Mouse (Mus musculus) adrenal gland, adult (tissue): ENCODE results near the gene Wnt5a.

Source experiments
- DNase-seq, 2 experiments: peaks; one replicate each; pipeline ENCODE4 v3.0.0; 2022 to 2023; ENCODE audit warnings: low spot score in 1 of 2; ENCODE audit not compliant: inconsistent age in 2 of 2

Gene Wnt5a

DNA sequence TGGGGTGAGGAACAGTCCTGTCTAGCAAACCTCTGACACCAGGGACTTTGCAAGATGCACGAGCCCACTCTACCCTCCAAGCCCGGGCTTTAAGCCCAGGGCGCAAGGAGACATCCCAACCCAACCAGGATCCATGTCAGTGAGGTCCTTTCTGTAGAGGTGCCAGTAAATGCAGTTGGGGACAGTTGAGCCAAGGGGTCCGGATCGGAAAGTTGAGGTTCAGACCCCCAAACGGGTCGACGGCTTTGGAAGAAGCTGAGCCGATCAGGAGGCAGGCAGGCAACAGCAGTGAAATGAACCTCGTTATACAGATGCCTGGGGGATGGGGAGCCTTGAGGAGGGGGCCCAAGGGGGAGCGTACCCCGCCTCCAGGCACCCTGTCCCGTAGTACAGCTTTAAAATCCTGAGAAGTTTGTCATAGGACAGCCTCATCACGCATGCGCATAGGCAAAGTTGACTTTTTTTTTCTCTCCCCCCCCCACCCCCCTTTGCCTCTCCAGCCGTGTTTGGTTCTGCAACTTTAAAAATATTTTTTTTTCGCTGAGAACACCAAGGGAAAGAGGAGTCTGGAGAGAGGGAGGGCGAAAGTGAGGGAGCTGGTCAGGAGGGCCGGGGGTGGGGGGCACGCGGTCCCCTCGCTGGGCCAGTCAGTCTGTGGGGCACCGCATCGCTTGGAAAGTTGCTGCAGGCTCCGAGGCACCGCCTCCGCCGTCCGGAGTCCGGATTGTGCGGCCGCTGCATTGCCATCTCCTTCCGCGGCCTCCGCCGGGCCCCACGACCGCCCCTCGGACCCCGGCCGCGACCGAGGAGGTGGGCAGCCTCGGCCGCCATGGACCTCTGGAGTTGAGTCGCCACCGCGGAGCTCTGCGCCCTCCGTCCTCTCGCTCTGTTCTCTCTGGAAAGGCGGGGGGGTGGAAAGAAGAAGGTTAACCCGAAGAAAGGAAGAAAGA is at the start of gene Wnt5a:
Gene Wnt5a (plus strand): TSS at position 650 of the 950 bp plus-strand sequence.
- peak; percentile 63 to 88 for DNase-seq

DNA sequence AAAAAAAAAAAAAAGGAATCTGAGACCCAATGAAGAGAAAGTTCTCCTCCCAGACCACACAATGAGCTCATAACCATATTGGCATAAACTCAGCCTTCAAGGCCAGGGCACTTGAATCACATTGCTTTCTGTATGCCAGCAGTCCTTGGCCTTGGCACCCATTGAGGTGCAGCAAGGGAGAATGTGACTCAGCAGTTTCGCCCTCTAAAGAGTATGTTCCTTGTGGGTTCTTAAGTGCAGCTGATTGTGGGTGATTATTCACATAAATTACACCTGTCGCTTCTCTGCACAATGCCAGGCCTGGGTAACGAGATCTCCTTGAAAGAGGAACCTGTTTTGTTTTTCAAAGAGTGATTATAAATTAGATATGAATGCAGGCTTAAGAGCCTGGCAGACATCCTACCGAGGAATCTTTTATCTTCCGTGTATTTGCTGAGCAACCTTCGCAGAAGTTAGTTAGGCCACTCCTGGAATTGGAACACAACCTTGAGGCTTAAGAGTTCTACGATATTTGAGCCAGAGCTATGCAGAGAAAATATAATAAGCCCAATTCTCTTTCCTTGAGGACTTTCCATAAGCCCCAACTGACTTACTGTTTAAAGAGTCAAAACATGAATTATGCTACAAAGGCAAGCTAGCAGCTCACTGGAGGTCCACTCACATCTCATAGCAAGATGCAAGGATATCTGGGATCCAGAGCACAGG is 48.0 kb upstream of the Wnt5a start:
- DNase-seq, result peak; percentile 88 to 93

DNA sequence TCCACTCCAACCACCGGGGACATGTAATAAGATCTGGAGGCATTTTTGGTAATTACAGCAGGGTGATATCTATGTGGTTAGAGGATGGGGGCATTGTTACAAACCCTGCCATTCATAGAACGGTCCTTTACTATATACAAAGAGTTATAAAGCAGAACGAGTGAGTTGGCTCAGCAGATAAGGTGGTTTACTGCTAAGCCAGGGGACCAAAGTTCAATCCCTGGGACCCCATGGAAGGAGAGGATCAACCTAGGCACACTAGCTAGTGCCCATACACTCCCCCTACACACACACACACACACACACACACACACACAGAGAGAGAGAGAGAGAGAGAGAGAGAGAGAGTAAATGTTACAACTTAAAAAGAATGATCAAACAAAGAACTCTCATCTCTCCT is 47.1 kb upstream of the Wnt5a start:
- no peak for DNase-seq

DNA sequence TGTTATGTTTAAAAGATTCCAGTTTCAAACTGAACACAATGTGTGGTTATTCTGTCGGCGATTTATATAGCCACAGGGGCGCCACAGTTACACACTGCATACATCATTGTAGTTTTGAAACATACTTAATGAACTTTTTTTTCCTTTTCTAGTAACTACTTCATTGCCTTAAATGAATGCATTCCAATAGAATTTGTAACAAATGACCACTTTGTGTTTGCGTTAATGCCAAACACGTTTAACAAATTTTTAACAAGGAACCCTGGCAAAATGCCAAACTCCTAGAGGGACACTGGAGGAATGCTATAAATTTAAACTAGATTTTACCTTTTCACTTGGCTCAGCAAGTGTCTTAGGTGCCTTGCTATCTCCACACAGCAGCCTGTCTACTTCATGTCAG is 36.6 kb upstream of the Wnt5a start:
- DNase-seq, result no peak

DNA sequence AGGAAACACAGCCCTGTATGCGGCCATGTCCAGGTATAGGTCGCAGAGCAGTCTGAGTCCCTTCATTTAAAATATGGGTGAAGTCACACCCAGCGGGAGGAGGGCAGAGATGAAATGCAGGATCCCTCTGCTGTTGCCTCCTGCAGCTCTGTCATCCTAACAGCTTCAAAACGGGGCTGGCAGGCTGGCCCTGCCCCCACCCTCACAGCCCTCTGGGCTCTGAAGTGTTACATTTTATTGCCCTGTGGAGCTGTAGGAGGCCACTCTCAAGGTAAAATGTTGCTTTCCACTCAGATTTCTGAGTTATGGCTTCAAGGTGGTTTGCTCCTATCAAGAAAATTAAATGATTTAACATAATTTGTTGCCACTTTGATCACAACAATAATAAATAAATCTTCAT is 34.9 kb upstream of the Wnt5a start:
- peak in 1 of 2 experiments; percentile 45 for DNase-seq

DNA sequence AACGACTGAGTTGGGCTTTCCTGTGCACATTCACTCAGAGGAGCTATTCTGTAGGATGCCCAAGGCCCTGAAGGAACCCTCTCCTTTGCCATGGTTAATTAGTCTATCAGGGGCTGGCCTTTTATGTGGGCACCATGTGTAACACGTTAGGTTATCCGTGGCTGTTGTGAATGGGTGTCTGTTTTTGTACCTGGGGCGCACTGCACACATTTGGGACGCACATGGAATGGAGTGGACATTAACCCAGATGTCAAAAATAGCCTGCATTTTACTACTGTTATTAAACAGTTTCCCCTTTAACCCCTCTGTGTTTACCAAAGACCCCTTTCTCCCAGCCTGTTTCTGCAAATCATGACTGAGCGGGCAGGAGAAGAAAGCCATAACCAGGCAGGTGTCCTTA is 34.3 kb upstream of the Wnt5a start:
- DNase-seq, result no peak

DNA sequence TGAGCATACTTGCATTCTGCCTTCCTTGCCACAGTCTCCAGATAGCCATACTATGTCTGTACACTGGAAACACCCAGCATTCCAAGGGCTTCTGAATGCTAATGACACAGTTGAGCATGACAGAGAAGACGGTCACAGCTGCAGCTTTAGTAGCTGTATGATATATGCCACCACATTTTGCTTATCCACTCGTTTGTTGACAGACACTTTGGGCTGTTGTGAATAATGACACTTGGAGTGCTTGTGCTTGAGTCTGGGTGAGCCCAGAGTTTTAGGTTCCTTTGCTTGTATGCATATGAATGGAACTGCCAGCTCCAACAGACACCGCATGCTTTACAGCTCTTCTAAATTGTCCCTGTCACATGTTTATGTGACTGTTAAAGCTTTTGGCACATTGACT is 29.5 kb upstream of the Wnt5a start:
- DNase-seq, result no peak

DNA sequence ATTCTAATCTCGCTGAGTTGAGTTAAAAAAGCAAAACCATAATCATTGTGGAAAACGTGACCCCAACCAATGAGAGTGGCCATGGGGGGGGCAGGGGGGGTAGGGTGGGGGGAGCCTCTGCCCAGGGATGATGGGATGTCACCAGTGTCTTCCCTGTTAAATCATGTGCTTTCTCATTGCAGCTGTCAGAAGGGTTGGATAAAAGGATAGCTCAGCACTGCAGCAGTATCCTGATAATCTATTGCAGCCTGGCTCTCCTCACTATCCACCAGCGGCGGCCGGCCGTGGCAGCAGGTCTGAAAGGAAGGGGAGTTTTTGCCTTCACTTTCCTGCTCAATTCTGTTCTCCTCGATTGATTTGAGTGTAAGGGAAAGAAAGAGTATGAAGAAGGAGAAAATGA is 29.1 kb upstream of the Wnt5a start:
- no peak for DNase-seq

DNA sequence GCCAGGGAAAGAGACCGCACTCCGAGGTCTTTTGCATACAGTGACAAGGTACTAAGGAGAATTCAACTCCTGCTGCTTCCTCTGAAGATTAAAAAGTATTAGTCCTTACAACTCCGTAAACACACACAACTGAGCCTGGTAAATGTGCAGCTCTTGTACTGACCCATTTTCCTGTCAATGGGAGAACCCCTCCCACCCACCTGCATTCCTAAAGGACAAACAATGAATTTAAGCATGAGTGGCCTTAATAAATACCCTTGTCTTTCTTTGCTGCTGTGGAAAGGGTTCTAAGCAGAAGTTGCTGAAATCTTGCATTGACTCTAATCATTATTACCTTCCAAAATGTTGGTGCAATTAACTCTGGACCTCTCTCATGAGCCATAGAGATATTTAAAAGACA is 27.8 kb upstream of the Wnt5a start:
- no peak for DNase-seq

DNA sequence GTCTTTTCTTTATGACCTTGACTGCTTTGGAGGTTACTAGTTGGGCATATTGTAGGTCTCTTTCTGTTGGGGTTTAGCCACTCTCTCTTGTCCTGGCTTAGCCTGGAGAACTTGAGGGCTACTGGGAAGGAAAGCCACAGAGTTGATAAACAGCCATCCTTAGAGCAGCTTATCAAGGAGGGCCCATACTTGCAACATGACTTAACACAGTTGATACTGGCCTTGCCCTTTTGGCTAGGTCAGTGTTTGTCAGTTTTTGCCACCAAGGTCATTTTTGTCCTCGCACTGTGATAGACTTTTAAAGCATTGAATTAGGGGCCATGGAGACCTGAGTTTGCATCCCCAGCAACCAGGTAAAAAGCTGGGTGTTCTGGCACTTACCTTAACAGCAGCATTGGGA is 23.7 kb upstream of the Wnt5a start:
- peak; percentile 40 to 82 for DNase-seq

DNA sequence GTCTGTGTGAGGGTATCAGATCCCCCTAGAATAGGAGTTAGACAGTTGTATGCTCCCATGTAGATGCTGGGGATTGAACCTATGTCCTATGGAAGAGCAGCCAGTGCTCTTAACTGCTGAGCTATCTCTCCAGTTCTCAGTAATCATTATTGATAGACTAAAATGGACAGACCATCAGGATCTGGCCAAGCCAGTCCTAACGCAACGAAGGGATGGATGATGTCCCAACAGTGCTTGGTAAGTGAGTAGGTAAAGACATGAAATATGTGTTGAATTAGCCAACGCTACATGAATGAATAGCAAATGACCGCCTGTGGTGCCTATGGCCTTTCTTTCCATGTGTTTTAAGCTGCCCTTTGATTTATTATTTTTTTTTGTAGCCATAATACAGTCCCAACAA is 10.7 kb upstream of the Wnt5a start:
- no peak for DNase-seq

DNA sequence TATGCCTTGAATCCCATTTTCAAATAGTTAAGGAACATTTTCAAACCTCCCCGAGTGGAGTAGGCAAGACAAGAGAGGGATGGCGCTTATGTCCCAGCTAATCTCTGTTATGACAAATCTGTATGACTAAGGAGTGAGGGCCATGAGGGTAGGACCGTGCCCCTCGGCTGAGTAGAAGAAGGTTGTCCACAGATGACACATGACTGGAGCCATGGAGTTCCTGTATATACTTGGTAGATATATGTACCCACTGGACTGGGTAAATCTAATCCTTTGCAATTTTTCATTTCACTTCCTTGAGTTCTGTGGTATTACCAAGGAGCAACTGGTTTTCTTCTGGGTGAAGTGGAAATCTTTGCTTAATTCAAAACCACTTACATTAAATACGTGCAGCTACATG is 10.3 kb upstream of the Wnt5a start:
- no peak for DNase-seq

DNA sequence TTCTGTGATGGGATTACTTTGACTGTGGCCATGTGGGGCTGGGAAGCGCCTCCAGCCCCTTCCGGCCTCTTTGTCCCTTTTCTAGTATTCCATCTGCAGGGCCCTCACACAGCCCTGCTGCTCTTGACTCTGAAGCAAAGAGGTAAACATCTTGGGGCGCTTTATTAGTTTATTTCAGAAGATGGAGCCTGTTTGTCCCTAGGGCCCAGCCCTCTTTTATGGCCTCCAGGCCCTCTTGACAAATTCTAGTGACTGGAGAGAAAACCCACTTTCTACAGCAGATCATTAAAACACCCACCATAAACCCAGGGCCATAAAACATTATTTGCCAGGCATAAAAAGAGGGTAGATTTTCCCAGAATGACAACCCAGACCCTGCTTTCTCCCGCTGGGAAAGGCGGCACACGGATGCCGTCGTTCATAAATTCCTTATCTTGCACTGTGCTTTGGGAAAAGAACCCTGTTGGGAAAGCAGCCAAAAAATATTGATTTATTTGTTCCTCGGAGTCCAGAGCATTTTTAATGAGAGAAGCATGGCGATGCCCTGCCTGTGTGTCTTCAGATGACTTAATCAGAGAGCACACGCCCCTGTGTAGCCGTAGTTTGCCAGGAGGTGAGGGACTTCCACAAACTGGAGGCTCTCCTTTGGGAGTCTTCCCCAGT is 3.2 kb upstream of the Wnt5a start:
- DNase-seq, result peak; percentile 49 to 85

DNA sequence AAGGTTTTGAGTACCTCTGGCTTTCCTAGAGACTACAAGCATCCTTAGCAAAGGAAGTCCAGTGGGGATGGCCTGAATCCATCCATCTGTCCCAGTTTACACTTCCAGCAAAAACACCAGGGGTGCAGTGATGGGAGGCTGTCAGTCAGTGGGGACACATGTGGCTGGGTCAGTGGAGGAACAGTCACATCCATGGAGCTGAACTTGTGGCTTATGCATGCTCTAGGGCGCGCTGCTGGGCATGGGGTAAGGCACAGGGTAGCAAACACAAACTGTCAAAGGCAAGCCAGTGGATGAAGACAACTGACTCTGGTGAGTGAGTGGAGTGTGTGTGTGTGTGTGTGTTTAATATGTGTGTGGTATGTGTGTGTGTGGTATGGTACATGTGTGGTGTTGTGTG is 1.3 kb upstream of the Wnt5a start:
- no peak for DNase-seq

DNA sequence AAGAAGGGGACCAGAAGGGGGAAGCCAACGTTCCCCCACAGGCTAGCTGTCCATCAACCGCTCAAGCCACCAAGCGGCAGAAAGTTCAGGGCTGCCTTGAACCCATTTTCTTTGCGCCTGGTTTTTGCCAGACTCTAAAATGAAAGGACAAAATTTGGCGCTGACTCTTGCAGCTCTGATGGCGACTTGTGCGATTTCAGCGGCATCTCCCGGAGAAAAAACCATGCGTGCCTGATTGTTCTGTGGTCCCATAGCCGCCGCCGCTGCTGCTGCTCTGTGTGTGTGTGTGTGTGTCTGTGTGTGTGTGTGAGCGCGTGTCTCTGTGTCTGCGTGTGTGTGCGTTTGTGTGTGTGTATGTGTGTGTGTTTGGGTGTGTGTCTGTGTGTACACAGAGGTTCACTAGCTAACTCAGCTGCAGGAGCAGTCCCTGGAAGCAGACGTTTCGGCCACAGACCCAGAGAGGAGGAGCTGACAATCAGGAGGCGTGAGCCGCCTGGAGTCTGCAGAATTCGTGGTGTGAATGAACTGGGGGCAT is 568 bp downstream of the Wnt5a start:
- DNase-seq, result peak; percentile 73 to 89

DNA sequence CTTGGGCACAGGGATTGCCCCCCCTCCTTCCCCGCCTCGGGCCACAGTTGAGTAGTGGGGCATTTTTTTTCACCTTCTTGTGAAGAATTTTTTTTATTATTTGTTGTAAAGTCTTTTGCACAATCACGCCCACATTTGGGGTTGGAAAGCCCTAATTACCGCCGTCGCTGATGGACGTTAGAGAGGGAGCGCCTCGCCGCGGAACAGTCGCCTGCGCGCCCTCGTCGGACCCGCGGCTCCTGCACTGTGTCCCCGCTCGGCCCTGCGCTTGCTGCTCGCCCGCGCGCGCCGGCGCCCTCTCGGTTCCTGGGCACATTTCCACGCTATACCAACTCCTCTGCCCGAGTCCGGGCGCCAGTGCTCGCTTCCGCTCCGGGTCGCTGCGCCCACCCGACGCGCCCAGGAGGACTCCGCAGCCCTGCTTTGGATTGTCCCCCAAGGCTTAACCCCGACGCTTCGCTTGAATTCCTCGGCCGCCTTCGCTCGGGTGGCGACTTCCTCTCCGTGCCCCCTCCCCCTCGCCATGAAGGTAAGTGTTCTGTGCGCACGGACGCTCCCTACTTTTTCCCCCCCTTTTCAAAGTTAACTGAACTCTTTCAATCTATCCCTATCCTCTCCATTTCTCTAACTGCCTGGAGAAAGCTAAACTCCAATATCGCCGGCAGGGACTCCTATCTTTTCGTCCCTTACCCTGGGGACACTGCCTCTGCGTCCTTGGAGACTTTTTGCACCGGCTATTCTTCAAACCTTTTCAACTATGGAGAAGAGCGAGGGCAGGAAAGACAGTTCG is 1.2 kb downstream of the Wnt5a start:
- peak; percentile 72 to 89 for DNase-seq

DNA sequence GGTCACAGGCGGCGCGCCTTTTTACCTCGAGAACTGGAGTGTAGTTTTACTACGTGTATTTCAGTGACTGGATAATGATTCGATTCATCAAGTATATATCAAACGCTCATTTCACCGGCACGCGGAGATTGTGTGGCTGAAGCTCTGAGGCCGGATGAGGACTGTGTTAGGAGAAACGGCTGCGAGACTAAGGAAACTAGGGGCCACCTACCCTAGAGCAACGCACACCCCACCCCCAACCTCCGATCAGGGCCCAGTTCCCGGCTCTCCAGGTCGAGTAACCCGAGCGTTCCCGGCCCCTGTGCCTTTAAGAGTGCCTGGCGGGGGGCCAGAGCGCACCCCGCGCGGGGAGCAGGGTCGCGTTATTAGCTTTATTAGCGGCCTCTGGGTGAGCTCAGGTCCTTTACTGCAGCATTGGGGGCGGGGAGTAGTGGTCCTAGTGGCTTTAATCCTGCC is 1.9 kb downstream of the Wnt5a start:
- DNase-seq, result peak; percentile 78 to 92

DNA sequence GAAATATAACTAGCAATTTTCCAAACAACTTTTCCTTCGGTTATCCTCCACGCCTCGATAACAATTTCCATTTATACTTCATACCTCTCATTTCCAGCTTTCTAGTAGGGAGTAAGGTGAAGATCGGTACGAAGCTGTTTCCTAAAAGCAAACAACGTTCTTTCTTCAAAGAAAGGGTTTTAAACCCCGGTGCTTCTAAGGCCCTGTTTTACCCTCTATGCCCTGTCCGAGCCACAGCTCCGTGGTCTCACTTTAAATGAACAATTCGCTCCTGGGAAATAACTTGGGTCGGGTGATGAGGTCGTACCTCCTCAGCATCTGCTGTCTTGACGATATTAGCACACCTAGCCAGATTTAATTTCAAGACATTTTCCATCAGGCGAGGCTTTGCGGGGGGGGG is 2.5 kb downstream of the Wnt5a start:
- peak in 1 of 2 experiments; percentile 78 for DNase-seq

DNA sequence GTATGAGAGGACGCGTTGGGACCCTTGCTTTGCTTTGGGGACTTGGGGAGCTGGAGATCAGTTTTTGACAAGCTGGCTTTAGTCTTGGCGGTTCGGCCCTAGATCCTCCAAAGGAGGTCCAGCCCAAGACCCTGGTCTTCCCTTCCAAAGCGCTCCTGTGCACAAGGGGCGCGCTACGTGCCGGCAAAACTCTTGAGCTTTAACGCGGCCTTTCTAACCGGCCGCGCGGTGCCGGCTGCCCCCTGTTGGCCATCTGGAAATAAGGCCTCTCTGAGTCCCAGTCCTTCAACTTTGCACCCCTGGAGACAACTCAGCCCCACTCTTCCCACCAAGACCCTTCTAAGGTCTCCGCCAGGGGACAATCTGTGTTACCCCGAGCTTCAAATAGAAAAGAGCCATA is 2.9 kb downstream of the Wnt5a start:
- DNase-seq, result peak; percentile 81 to 95
